Mouse (Mus musculus) CD4-positive, CD25-positive, alpha-beta regulatory T cell, adult 9 weeks (primary cell): Measurements from ENCODE around the gene Vmn1r127. TPM values are rescaled to one million over a fixed set of nuclear protein-coding genes. Genes with fewer than 3 reads are reported as not detected.

Experiments used
- polyA plus RNA-seq: library from polyadenylated mRNA; unstranded; fragments of 100-300 nt; shearing (Covaris generic); gene quantifications from one replicate; pipeline ENCODE4 v1.2.1, GENCODE M21; 2017

Vmn1r127 gene
- not detected for polyA plus RNA-seq

DNA sequence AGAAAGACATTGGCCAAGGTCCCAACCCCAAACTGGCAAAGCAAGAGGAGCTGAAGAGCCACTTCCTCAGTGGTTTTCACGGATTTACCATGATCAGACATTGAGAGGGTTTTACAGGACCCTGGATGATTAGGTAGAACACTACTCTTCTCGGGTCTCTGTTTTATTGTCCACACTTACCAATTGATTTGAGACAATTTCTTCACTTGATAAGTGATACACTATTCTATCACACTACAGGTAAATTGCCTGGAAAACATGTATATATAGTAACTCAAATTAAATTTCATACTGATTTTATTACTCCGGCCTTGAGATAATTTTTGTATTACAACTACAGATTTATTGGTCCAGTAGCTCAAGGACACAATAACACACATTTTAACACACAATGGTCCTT lies at the start of gene Vmn1r127:
Gene Vmn1r127 (minus strand): TSS at position 101 of the 400 bp plus-strand sequence.

GRCm38 (mm10) chr7:21361191-21361590 lies 41.5 kb upstream of the Vmn1r127 start, which contains the start of gene Vmn1r129:
TSS of gene Vmn1r129 (minus strand) at chr7:21361291.

GRCm38 (mm10) chr7:21349073-21349472 lies 29.4 kb upstream of the Vmn1r127 start, which contains the start of gene Vmn1r128:
TSS of gene Vmn1r128 (plus strand) at chr7:21349373.

DNA sequence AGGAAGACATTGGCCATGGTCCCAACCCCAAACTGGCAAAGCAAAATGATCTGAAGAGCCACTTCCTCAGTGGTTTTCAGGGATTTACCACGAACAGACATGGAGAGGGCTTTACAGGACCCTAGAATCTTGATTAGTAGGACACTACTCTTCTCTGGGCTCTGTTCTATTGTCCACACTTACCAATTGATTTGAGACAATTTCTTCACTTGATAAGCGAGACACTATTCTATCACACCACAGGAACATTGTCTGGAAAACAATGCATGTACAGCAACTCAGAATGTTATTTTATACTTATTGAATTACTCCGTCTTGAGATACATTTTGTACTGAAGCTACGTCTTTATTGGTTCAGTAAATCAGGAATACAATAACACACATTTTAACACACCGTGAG lies 18.3 kb downstream of the Vmn1r127 start, which contains the start of gene Vmn1r126:
Gene Vmn1r126 (minus strand): TSS at position 101 of the 400 bp plus-strand sequence.

GRCm38 (mm10) chr7:21271879-21272278 lies 47.8 kb downstream of the Vmn1r127 start, which contains the start of gene Vmn1r125:
TSS of gene Vmn1r125 (plus strand) at chr7:21272179.

Other genes with a start within 250 kb of the Vmn1r127 start
- gene Vmn1r121, start 221.3 kb downstream of the Vmn1r127 start, polyA plus RNA-seq = not detected
- not detected for gene Vmn1r122, start 185.7 kb downstream of the Vmn1r127 start, polyA plus RNA-seq
- not detected for gene Vmn1r123, start 157.7 kb downstream of the Vmn1r127 start, polyA plus RNA-seq
- not detected for gene Gm5157, start 129.4 kb downstream of the Vmn1r127 start, polyA plus RNA-seq
- not detected for gene Vmn1r124, start 59.2 kb downstream of the Vmn1r127 start, polyA plus RNA-seq
- not detected for gene Vmn1r125, start 47.7 kb downstream of the Vmn1r127 start, polyA plus RNA-seq
- gene Vmn1r126, start 18.4 kb downstream of the Vmn1r127 start, polyA plus RNA-seq = not detected
- gene Vmn1r128, start 29.5 kb upstream of the Vmn1r127 start, polyA plus RNA-seq = not detected
- not detected for gene Vmn1r129, start 41.4 kb upstream of the Vmn1r127 start, polyA plus RNA-seq
- not detected for gene Gm6882, start 112.9 kb upstream of the Vmn1r127 start, polyA plus RNA-seq
- not detected for gene Vmn1r130, start 191.9 kb upstream of the Vmn1r127 start, polyA plus RNA-seq
- not detected for gene Vmn1r131, start 226.2 kb upstream of the Vmn1r127 start, polyA plus RNA-seq